Mouse (Mus musculus) brain, embryonic 14.5 days (tissue): Measurements from ENCODE around the gene Cntrl.

ENCODE experiments used
- CTCF ChIP-seq: fragments of 200-500 bp; IDR thresholded peaks from 2 replicates; pipeline ENCODE4 v1.5.1; 2012; ENCODE audit warnings: inconsistent platforms, mild to moderate bottlenecking, moderate library complexity, borderline replicate concordance; ENCODE audit not compliant: insufficient read depth, insufficient read length; ENCODE audit errors: extremely low read depth
- POLR2A ChIP-seq: fragments of 200-500 bp; IDR thresholded peaks from 2 replicates; pipeline ENCODE4 v1.6.1; 2012; ENCODE audit warnings: mild to moderate bottlenecking, inconsistent platforms, borderline replicate concordance; ENCODE audit not compliant: poor library complexity, insufficient read depth, insufficient read length, severe bottlenecking; ENCODE audit errors: extremely low read depth

- no peak for TF ChIP-seq CTCF
- no peak for TF ChIP-seq POLR2A
These were observed 42.7 kb upstream of the Cntrl start for GRCm38 (mm10) chr2:35066525-35067082.
